Mouse (Mus musculus) thymus, postnatal 14 days (tissue): ENCODE measurements around the gene 5730522E02Rik.

Experiments used
- DNase-seq: peaks from one replicate; pipeline ENCODE4 v3.0.0; 2021

The 5730522E02Rik gene

DNA sequence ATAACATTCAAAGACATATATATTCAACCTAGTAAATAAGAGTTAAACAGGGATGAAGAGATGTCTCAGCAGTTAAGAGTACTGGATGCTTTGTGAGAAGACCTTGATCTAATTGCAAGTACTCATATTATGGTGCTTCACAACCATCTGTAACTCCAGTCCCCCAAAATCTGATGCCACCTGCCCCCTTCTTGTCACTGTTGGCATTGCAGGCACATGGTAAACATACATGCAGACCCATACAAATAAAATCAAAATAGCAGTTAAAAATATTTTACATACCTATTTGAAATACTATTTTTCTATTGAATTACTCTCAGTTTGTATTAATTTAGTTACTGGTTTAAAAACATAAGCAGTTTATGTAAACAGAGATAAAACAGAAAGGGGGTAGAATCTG is 84.6 kb downstream of the 5730522E02Rik start:
- no peak for DNase-seq

DNA sequence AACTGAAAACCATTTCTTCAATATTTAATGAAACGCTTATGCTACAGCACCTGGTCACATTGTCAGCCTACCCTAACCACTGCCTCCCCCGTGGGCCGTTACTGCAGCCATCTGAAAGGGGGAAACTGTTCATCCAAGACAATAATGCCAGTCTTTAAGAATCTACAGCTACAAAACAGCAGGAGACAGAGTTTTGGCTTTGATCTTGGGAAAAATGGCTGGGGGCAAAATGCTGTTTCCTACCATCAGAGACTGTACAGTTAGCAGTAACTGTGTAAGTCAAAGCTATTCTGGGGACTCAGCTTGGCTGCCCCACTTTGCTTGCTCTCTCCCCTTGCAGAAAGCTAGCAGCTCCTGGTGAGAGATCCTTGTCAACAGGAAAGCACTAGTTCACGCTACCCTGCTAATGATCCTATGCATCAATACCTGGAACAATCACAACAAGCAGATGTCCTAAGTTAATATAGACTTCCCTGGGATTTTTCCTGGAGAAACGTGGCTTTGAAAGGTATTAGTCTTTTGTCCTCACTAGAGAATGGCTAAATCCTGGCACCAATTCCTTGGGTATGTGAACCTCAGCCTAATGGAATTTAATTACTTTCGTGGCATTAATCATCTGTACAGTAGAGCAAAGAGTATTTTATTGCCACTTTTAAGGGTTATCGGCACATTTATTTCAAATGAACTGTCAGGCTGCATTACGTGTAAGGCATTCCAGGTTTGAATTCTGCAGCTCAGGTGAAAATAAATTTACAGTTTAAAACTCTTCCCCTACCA is 89.6 kb downstream of the 5730522E02Rik start:
- no peak for DNase-seq

DNA sequence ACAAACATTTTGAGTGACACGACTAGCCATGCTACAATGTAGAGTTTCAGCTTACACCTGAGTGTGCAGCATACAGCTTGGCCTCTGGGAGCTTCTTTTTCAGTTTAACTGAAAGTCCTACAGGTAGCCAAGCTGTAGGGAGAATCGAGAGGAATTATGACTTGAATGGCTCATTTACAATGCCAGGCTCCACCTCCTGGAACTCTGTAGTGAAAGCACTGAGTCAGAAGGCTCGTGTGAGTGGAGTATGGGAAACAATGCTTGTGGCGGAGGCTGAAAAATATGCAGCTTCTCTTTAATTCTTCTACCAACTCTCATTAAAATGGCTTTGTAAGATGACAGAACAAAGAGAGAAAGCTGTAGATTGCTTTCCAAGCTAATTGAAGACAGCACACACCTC is 92.9 kb downstream of the 5730522E02Rik start:
- no peak for DNase-seq

DNA sequence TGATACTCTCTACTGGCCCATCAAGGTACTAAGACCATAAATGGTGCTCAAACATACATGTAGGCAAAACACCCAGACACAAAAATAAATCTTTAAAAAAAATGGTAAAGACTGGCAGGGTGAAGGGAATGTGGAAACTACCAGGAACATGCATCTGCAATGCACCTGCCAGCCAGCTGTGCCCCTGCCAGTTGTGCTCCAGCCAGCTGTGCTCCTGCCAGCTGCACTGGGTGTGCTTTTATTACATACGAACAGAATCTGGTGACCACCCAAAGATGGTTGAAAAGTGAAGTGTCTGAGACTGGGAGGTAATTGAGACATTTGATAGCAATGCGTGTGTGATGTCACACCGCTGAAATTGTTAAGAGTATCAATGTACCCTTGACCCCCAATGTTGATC is 98.4 kb downstream of the 5730522E02Rik start:
- no peak for DNase-seq

DNA sequence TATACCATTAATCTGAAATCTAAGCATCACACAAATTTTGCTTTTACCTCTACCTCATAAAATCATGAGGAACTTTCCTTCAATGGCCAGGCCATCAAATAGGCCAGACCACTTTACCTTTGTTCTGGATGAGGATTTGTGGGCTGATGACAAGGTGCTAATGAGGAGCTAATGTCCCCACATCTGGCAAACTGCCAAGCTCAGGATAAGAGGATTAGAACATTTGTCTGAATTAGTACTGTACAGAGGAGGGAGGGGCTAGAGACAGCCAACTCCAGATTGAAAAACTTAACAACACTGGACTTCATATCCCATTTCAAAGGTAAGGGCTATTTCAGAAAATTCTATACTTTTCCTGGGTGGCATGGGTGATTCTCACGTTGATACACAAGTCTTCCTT is 101.9 kb downstream of the 5730522E02Rik start:
- DNase-seq = no peak

DNA sequence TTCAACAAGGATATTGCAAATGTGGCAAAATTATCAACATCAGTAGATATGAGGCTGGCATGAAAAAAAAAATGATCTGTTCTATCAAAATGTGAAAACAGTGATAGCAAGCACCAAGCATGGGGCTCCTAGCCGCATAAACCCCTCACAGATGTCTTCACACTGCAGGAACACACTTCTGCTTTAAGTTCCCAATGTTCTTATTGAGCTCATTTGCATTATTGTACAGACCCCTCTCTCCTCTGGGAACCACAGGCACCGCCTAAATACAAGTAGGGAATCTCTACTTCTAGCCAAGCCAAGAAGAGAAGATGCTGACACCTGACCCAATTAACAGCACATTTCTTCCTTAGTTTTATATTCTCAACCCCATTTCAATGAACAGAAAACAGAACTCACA is 105.9 kb downstream of the 5730522E02Rik start:
- DNase-seq = no peak

DNA sequence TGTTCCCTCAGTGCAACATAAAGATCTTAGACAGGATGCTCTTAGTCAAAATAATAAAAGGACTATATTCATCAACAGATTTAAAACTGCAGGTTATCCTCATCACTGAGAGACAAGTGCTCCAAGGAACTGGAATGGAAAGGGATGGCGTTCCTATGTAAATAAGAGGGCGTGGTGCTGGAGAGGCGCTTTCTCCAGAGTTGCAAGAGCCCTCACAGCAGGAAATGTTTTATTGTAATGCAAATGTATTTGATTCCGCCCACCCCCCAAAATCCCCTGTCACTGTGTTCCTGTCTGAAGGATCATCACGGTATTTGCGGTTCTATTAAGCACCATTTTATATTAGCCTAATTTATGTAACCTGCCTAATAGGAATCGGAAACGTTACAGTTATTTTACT is 106.9 kb downstream of the 5730522E02Rik start:
- no peak for DNase-seq

DNA sequence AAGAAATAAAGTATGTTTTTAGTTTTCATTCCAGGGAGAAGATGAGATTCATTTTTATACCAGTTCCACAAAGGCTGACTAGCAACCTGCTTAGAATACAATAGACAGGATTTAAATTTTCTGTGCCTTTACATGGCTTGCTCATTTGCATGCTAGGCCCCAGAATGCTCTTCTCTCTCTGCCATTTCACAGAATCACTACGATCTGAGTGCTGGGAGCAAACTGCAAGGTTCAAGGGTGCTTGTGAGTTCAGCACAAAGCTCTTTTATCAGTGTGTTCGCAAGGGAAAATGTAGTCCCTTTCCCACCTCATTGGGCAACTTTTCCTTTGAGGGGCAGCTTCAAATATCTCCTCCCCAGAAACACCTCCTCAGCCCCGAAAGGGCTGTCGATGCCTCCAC is 107.7 kb downstream of the 5730522E02Rik start:
- DNase-seq = no peak

DNA sequence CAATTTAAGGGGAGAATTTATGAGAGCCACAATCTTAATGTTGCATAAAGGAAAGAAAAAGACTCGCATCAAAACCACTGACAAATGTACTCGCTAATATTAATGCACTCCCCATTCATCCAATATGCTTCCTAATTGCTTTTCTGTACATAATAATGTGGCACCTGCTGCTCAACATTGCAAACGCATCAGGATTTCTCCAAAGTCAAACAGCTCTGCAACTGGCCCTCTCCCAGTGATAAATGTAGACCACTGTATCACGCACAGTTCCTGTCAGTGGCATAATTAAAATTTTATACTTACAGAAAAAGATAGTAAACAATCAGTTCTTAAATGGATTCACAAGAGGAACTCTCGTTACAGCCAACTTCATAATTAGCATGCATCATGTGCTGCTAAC is 110.5 kb downstream of the 5730522E02Rik start:
- DNase-seq = no peak

DNA sequence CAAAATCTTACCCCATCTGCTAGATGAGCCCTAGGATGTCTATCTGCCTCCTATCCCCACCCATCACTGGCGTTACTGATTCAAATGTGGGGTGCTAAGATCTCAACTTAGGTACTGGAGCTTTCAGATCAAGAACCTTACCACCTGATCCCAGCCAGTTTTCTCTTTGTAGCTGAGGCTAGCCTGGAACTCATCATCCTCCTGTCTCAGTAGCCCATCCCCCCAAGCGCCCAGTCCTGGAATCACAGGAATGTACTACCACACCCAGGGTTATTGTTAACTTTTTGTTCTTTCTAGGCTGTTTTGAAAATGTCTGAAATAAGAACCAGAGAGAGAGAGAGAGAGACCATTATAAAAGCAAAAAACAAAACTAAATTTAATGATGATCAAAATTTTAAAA is 111.6 kb downstream of the 5730522E02Rik start:
- DNase-seq = no peak

DNA sequence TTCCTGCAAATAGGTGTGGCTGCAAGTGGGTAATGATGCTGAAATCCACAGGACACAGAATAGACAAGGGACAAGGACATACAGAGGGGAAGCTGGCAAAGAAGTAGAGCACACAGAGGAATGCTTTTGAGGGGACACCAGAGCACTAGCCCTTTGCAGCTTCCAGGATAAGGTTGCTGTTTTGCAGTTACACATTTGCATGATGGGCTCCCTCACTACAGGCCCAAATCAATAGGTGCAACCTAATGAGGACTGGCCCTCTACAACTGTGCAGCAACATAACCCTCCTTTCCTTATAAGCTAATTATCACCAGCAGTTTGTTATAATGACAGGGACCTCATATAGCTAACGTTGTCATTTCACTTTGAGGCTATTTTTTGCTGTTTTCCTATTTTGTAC is 114.5 kb downstream of the 5730522E02Rik start:
- DNase-seq = no peak

DNA sequence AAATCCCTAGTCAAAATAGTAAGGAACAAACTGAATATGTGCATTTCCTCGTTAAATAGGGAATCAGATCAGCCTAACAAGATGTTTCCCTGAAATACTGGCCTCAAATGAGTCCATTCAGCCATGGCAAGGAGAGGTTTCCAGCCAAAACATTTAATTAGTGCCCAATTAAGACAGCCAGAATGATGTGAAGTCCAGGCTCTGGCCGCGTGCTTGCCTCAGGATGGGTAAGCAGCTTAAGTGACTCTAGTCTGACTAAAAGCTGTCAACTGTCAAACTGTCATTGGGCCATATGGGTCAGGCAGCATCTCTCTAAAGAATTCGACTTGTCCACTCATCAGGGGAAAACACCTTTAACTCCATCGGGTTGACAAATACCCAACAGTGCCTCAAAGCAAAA is 121.6 kb downstream of the 5730522E02Rik start:
- no peak for DNase-seq

DNA sequence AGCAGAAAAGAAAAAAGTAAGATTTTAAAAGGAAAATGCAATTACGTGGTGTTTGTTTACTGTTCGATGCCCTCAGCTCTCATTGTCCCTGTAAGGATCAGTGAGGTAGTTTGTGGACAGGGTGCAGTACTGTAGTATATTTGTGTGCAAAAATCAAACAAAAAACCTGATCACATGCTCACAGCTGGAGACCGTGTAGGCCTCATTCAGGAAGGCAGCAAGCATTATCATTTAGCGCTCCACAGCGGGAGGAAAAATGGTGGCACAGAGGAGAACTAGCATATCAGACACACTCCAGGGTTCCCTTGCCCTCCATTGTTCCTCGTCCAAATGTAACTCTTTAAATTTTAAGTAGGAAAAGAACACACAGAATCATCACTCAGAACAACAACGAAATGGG is 123.9 kb downstream of the 5730522E02Rik start:
- DNase-seq = no peak

DNA sequence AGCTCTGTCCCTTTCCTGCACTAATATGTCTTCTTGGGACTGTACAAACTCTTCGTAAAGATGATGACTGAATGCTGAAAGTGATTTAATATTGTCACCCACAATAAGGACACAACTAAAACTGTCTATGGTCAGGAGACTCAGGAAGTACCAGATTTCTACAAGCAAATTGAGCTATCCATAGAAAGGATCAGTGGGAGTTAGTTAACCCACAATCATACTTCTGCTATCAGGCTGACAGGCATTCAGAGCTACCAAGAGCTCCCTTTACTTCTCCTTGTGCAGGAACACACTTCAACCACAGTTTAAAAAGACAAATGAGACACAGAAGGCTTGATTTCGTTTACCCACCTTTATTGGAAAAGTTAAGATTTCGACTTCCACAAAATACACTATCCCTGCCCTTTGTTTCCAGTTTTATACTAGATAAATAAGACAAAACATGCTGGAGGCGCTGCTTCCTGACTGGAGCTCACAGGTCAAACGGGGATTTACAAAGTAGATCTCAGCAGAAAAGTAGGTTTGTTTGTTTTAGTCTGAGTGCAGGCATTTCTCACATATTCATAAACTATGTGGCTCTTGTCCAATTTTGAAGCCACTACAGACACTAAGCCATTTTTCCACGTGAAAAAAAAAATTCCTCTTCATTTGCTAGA is 125.1 kb downstream of the 5730522E02Rik start:
- no peak for DNase-seq

DNA sequence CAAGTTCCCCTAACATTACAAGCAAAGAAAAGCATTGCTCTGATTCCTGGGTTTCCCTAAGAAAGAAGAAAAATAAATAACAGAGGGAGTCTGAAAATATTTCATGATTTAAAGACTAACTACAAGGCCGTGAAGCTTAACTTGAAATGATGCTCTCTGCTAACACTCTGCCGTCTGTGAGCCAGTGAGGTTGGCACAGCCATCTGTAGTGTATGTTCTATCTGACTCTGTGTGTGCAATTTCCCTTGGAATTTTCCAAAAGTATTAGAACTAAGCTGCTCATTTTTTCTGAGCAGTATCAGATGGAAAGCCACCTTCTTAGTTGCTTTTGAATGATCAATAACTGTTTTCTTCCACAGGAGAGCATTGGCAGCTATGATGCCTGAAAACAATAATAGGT is 134.2 kb downstream of the 5730522E02Rik start:
- DNase-seq = no peak

DNA sequence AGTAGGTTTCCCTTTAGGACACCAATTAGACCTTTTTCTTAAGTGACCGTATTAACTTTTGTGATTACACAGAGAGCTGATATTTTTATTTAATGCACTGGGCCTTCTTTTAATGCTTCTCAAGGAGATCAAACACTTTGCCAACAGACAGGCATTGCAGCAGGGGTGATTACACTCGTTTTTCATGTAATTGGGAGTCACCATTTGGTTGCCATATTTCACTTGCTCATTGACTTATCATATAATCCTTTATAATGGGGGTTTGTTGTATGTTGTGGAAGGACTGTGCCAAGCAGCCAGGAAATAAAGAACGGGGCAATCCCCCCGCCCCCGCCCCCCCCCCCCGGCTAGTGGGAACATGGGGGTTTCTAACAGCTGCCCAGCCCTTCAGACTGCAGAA is 135.0 kb downstream of the 5730522E02Rik start:
- no peak for DNase-seq

DNA sequence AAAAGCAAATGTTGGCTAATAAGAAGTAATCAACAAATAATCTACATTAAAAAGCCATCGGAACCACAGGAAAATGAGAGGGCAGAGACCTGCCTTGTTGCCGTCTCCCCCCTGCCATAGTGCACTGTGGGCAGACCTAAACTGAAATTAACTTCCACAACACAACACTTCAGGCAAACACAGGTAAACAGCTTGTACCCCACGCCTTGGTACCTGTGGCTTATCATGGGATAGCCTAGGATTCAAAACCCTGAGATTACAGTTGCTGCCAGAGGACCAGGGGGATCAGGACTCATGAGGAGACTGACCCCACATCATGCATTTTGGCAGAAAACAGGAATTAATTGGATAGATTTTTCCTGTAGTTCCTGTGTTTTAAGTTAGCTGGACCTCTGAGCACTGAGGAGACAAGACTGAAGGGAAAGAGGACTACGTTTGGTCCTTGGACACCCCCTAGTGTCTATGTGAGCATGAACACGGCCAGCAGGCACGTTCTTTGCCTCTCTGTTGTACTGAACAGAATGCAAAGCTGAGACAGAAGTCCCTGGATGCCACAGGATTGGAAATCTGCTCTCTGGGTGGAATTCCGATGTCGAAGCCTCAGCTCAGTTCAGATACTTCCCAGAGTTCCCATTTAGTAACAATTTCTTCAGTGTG is 136.8 kb downstream of the 5730522E02Rik start:
- DNase-seq = no peak

DNA sequence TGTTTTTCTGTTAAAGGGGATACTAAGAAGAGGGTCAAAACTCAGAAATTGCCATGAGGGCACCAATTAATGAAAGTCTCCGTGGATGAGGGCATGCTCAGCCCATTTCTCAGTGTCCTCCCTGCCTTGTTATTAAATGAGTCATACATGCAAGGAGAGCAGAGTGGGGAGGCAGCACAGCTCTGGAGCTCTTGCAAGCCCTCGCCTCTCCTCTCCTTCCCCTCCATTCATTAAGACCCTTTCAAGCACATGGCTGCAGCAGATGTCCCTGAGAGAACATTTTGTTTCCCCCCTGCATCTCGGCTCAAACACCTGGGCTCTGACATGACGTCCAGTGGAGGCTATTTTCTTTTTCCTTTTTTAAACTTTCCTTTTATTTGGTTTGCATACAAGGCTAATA is 138.5 kb downstream of the 5730522E02Rik start:
- DNase-seq = no peak

DNA sequence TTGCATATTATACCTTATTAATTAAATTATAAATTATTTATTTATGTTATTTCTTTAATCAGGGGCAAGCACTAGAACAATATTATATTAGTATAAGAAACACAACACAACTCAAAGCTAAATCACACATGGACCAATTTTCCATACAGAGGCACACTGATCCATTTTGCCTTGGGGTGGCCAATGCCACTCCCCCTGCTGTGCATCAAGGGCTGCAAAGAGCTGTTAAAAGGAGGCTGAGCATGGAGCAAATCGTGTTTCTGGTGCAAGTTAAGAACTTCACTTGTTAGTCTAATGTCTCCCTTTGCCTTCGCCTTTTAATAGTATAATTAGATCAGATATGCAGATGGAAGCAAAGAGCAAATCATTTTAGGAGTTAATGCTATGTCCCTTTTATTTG is 147.3 kb downstream of the 5730522E02Rik start:
- DNase-seq = no peak

DNA sequence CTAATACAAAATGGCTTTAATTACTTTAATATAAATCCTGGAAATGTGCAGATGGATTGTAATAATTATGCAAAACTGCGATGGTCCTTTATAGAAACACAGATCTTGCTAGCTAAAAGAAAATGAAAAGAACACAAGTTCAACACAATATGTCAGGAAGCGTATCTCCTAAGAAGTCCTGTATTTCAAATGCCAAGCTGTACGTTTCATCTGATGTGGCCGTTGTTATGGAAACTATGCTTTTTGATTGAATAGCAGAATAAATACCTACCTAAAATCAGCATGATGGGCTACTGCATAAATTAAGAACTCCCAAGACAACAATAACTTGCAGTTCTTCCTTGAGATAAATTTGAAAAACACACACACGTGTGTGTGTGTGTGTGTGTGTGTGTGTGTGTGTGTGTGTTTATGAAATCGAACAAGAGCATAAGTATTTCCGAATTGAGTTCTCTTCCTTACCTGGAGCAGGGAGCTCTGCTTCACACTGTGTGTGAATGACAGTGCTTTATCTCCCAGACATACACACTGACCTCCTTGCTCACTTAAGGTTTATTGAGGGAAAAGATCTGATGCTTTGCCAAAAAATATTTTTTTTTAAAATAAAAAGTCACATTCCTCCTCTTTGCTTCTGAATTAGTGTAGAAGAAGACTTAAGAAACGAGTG is 149.0 kb downstream of the 5730522E02Rik start:
- DNase-seq = no peak

DNA sequence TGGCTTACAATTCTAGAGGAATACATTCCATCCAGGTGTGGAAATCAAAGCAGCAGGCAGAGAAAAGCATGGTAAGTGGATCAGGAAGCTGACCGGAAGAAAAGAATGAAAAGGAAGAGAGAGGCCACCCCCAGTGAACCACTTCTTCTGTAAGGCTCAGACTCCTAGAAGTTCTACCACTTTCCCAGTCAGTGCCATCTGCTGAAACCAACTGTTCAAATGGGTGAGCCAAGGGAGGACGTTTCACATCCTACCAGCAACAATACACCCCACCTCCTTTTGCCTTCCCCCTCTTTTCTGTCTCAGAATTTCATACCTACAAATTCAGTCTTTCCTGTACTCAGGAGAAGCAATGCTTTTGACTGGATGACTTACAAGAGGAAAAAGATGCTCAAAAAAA is 197.0 kb downstream of the 5730522E02Rik start:
- no peak for DNase-seq

DNA sequence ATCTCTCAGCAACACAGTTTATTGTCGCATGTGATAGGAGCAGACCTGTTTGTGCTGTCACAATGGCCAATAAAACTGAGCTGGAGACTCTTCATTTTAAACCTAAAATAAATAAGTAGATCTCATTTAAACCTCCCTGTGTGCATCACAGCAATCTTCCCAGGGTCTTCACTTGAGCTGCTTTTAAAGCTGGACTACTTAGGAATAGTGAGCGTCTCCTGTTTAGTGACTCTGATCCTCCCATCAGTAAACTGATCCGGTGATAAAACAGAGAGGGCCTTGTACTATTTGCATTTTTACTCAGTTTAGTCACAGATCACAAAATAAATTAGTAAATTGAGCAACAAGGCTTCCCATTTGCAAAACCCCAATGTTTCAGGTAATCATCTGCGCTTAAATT is 206.5 kb downstream of the 5730522E02Rik start:
- DNase-seq = no peak

DNA sequence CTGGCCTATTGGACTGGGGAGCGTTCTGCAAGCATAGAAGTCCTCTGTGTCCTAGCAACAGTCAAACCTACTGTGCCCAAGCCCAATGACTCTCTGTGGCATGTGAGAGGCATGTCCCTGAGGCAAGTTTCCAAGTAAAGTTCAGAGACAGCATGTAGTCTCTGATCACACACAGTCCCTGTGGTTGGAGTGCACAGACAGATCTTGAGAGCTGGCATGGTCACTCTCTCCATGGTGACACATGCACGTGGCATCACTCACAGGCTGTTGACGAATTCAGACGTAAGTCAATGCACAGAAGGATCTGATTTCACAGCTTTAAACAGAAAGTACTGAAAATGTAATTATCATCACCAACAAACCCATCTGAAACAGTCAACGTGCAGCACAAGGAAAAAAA is 210.8 kb downstream of the 5730522E02Rik start:
- DNase-seq = no peak

DNA sequence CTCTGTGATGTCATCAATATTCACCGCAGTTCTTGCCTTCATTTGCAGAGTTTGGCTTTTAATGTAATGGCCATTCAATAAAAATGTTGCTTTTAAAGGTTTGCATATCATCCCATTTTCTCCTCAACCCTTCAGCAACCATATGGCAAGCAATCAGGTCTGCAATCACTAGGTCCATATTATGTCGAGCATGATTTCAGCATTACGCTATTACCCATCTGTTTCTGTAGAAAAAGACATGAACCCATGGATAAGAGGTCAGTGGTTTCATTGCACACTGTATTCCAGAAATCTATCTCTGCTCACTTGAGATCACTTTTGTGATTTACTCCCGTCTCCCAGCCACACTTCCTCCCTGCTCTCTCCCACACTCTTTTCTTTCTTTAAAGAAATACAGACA is 213.1 kb downstream of the 5730522E02Rik start:
- DNase-seq = no peak
